Mouse (Mus musculus) stomach, embryonic 16.5 days (tissue): ENCODE results near the gene Setd1a. TPM values are rescaled to one million over a fixed set of nuclear protein-coding genes. Genes with fewer than 3 reads are reported as not detected.

Source experiments
- ATAC-seq: fragments of 200-750 bp; cut with Nextera tagmentation; 2 replicates; pipeline ENCODE4 v1.8.0; 2017; ENCODE audit warnings: moderate number of reproducible peaks, moderate TSS enrichment; ENCODE audit not compliant: insufficient read depth, low FRiP score
- H3K27ac ChIP-seq: fragments of 300-500 bp; sonication (generic); 2 replicates; pipeline ENCODE4 v1.5.1; 2014; ENCODE audit warnings: low read length
- H3K27me3 ChIP-seq: fragments of 300-500 bp; sonication (generic); 2 replicates; pipeline ENCODE4 v1.6.1; 2014; ENCODE audit warnings: low read length, control low read depth, mixed read lengths; ENCODE audit not compliant: control insufficient read depth, insufficient read depth
- H3K36me3 ChIP-seq: fragments of 300-500 bp; sonication (generic); 2 replicates; pipeline ENCODE4 v1.6.1; 2014; ENCODE audit warnings: low read length; ENCODE audit not compliant: control insufficient read depth, insufficient read depth
- H3K4me1 ChIP-seq: fragments of 300-500 bp; sonication (generic); 2 replicates; pipeline ENCODE4 v1.6.1; 2014; ENCODE audit warnings: low read length, control low read depth, mixed read lengths; ENCODE audit not compliant: control insufficient read depth, insufficient read depth
- H3K4me2 ChIP-seq: fragments of 300-500 bp; sonication (generic); 2 replicates; pipeline ENCODE4 v1.6.1; 2014; ENCODE audit warnings: low read depth, low read length, mixed read lengths
- H3K4me3 ChIP-seq: fragments of 300-500 bp; sonication (generic); replicated peaks from 2 replicates; pipeline ENCODE4 v1.5.1; 2014; ENCODE audit warnings: mild to moderate bottlenecking, low read length
- H3K9ac ChIP-seq: fragments of 300-500 bp; sonication (generic); 2 replicates; pipeline ENCODE4 v1.6.1; 2014; ENCODE audit warnings: low read length
- H3K9me3 ChIP-seq: fragments of 300-500 bp; sonication (generic); replicated peaks from 2 replicates; pipeline ENCODE4 v1.6.1; 2016; ENCODE audit warnings: low read length, control low read depth; ENCODE audit not compliant: control insufficient read depth
- WGBS: fragments of 180-500 bp; shearing (Covaris S2); extraction: QIAGEN DNeasy Blood & Tissue Kit; methylation state at CpG from one replicate; pipeline ENCODE4 v1.1.7; 2014; 5-methylcytosine and 5-hydroxymethylcytosine counted together
- polyA plus RNA-seq: library from polyadenylated mRNA; unstranded; fragments of >200 nt; fragmentation: Nextera tagmentation; extraction: Ambion mirVana; gene quantifications from 2 replicates; pipeline ENCODE4 v1.2.1, GENCODE M21; 2015

Gene Setd1a
- polyA plus RNA-seq, 1 experiment from 2014 or later: 16.4 TPM

GRCm38 (mm10) chr7:127802313-127802712, 25.8 kb downstream of the Setd1a start:
- no peaks in the 10 kb centered on the region for H3K27me3 ChIP-seq
- no peak overlapping the region for H3K9ac ChIP-seq
- WGBS: 91% methylated on average over 17 of the region's 17 CpGs
- no peak for ATAC-seq
- H3K36me3 ChIP-seq: peaks cover 10% of the 10 kb centered on the region
- H3K4me1 ChIP-seq: peaks cover 9% of the 10 kb centered on the region; the same call in 1 of the 2 replicates
- no peaks in the 10 kb centered on the region for H3K9me3 ChIP-seq
- H3K27ac ChIP-seq: no peak overlapping the region
- no peak overlapping the region for H3K4me3 ChIP-seq
- H3K4me2 ChIP-seq: no peak overlapping the region

- no peaks in the 10 kb centered on the region for H3K9me3 ChIP-seq
- no peak overlapping the region for H3K27ac ChIP-seq
- ATAC-seq: no peak
- no peaks in the 10 kb centered on the region for H3K27me3 ChIP-seq
- no peak overlapping the region for H3K9ac ChIP-seq
- 65% methylated on average over 5 of the region's 5 CpGs for WGBS
- H3K36me3 ChIP-seq: no peaks in the 10 kb centered on the region
- 0 out of 2 replicates have a peak, but pooled peaks cover 3% of the 10 kb centered on the region for H3K4me1 ChIP-seq
- H3K4me3 ChIP-seq: no peak overlapping the region
- H3K4me2 ChIP-seq: no peak overlapping the region
These were observed 32.4 kb downstream of the Setd1a start for GRCm38 (mm10) chr7:127808821-127809220.

DNA sequence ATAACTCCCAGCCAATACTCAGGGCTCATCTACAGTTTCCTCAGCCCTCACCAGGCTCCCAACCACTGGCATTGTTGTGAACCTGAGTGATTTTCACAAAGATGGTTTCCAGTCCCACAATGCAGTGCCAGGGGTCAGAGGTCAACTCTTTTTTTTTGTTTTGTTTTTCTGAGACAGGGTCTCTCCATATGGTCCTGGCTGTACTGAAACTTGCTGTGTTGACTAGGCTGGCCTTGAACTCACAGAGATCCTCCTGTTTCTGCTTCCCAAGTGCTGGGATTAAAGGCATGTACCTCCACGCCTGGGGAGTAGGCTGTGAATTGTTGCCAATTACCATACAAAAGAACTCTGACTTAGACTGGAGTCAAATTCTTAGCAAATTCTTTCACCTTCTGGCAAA, 33.4 kb downstream of the Setd1a start:
- Histone ChIP-seq H3K9me3 (no peaks in the 10 kb centered on the region), H3K36me3 (no peaks in the 10 kb centered on the region), H3K4me2 (no peak overlapping the region), H3K4me3 (no peak overlapping the region), H3K4me1 (0 out of 2 replicates have a peak, but pooled peaks cover 3% of the 10 kb centered on the region), H3K27me3 (no peaks in the 10 kb centered on the region), H3K27ac (no peak overlapping the region), H3K9ac (no peak overlapping the region)
- ATAC-seq: no peak
- WGBS: 84% methylated on average over 1 of the region's 1 CpGs

DNA sequence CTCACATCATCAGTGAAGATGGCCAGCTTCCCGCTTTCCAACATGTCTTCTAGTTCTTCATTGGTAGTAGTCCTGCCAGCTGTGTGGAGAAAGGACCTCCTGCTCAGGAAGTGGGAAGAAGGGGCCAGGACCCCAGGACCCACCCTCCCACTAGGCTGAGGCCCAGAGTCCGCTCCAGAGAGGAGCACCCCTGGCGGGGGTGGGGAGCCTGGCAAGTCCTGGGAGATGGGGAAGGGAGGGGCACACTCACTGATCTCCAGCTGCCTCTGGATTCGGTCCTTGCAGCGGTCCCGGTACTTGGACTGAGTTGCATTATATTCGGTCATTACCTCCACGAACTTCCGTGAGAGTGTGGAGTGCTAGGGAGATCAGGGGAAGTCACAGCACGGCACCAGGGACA, 34.2 kb downstream of the Setd1a start:
- no peak overlapping the region for H3K4me3 ChIP-seq
- WGBS: 80% methylated on average over 10 of the region's 10 CpGs
- no peaks in the 10 kb centered on the region for H3K9me3 ChIP-seq

DNA sequence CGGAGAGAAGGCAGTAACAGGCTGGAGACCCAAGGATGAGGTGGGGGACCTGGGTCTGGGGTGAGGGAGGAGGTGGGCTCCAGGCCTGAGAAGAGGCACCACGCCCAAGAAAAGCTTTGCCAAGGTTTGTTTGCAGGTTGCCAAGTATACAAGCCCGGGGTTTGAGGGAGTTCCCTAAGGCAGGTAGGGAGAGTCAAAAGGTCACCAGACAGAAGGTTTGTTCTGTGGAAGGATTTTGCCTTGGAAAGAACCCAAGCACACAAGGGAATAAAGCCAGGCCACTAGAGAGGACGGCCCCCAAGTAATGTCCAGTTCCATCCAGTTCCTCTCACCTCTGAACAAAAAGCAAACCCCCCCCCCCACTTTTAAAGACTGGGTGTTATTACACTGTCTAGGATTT, 34.8 kb downstream of the Setd1a start:
- no peak overlapping the region for H3K9ac ChIP-seq
- WGBS: 79% methylated on average over 4 of the region's 4 CpGs
- H3K9me3 ChIP-seq: no peaks in the 10 kb centered on the region
- peaks cover 3% of the 10 kb centered on the region; the same call in 1 of the 2 replicates for H3K4me1 ChIP-seq
- H3K27ac ChIP-seq: no peak overlapping the region
- no peak overlapping the region for H3K4me2 ChIP-seq
- no peak for ATAC-seq
- H3K4me3 ChIP-seq: no peak overlapping the region
- H3K36me3 ChIP-seq: no peaks in the 10 kb centered on the region
- H3K27me3 ChIP-seq: no peaks in the 10 kb centered on the region

More for the DNA sequence above, 34.2 kb downstream of the Setd1a start:
- no peak overlapping the region for H3K9ac ChIP-seq
- no peak overlapping the region for H3K4me2 ChIP-seq
- 0 out of 2 replicates have a peak, but pooled peaks cover under 1% of the 10 kb centered on the region for H3K4me1 ChIP-seq
- no peaks in the 10 kb centered on the region for H3K27me3 ChIP-seq
- H3K27ac ChIP-seq: no peak overlapping the region
- no peaks in the 10 kb centered on the region for H3K36me3 ChIP-seq
- ATAC-seq: no peak

DNA sequence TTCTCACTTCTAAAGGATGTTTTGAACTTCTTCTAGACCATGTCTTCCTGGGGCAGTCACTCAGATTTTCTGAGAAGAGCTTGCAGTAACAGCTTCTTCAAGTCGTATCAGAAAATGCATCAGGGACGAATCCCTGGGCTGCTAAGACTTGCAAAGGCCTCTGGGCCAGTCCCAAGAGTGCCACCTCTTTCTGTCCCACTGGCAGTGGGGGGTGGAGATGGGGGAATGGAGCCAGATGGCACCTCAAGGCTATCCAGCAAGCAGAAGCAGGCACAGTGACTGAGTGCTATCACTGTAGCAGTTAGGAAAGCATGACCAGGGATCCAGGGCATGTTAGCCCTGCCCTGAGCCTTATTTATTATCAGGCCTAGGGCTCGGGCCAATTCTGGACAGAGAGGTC, 35.8 kb downstream of the Setd1a start:
- Histone ChIP-seq H3K27ac (no peak overlapping the region), H3K36me3 (no peaks in the 10 kb centered on the region), H3K4me2 (no peak overlapping the region), H3K4me3 (no peak overlapping the region), H3K9me3 (no peaks in the 10 kb centered on the region), H3K4me1 (peaks cover 3% of the 10 kb centered on the region; the same call in 1 of the 2 replicates), H3K9ac (no peak overlapping the region), H3K27me3 (no peaks in the 10 kb centered on the region)
- 85% methylated on average over 3 of the region's 3 CpGs for WGBS
- ATAC-seq: no peak

DNA sequence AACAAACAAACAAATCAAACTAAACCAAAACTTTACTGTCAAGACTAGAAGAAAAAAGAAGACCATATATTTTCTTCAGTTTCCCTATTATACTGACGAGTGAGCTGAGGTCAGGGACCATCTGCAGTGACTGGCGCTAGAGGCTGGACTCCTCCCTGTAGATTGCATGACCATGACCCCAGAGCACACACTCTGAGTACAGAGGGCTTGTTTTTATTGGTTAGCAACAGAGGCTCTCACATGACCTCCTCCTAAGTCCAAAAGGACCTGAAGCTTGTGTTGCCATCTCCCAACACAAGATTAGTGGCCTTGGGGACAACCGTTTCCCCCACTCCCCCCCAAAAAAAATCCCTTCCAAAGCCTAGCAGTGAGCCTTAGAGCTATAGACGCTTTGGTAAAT, 37.4 kb downstream of the Setd1a start:
- H3K4me1 ChIP-seq: peaks cover 3% of the 10 kb centered on the region; the same call in 1 of the 2 replicates
- no peaks in the 10 kb centered on the region for H3K36me3 ChIP-seq
- WGBS: 65% methylated on average over 4 of the region's 4 CpGs
- no peaks in the 10 kb centered on the region for H3K9me3 ChIP-seq
- H3K4me2 ChIP-seq: no peak overlapping the region
- no peak for ATAC-seq
- H3K4me3 ChIP-seq: no peak overlapping the region
- no peak overlapping the region for H3K9ac ChIP-seq
- H3K27ac ChIP-seq: no peak overlapping the region
- no peaks in the 10 kb centered on the region for H3K27me3 ChIP-seq

DNA sequence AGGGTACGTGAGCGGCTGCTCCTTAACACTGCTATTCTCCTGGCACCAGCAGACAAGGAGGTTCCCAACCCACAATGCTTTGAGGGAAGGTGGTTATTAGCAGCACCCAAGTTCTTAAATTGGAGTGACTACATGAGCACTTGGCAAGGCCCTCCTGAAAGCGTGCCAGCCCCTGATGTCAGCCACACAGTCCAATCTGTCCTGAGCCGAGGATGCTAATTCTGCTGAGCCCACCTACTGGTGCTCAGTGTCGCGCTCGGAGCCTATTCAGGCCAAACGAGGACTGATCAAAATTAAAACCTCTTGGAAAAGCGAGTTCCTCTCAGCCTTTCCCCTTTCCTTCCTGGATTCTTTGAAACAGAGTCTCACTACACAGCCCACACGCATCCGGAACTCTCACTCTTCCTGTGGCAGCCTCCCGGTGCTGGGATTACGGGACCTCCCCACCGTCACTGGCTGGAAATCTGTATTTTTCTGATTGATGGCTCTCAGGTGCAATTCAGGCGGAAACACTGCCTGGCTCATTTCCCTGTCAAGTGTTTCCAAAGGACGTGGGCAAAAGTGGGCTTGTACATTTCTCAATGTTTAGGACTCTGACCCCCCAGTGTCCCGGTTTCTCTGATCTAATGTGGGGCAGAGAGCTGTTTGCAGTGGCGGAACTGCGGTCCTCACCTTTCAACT, 37.9 kb downstream of the Setd1a start:
- no peak overlapping the region for H3K4me3 ChIP-seq
- WGBS: 71% methylated on average over 19 of the region's 19 CpGs
- no peak overlapping the region for H3K4me2 ChIP-seq
- no peaks in the 10 kb centered on the region for H3K9me3 ChIP-seq
- no peaks in the 10 kb centered on the region for H3K27me3 ChIP-seq
- H3K36me3 ChIP-seq: no peaks in the 10 kb centered on the region
- H3K27ac ChIP-seq: no peak overlapping the region
- ATAC-seq: no peak
- peaks cover 3% of the 10 kb centered on the region; the same call in 1 of the 2 replicates for H3K4me1 ChIP-seq
- no peak overlapping the region for H3K9ac ChIP-seq

DNA sequence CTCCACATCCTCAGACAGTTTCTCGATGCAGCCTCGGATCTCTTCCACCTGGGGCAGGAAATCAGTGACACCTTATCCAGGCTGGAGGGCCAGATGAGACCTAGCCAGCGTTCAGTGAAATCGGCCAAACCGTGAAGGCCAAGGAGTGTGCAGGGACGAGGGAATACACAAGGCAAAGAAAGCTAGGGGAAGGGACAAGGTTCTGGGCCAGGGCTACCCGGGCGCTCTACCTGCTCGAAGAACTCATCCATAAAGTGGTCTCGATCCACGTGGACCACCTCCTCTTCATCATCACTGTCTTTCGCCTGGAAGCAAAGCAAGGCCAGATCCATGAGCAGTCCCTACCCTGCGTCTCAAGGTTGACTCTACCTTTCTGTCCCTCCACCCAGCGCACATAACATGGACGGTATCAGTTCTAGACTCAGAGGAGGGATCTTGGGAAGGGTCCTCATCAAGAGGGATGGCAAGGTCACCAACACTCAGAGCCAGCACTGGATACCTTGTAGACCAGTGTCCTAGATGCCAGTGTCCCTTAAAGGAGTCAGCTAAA, 38.7 kb downstream of the Setd1a start:
- no peak for ATAC-seq
- Histone ChIP-seq H3K36me3 (no peaks in the 10 kb centered on the region), H3K4me3 (no peak overlapping the region), H3K9me3 (no peaks in the 10 kb centered on the region), H3K27ac (no peak overlapping the region), H3K27me3 (no peaks in the 10 kb centered on the region), H3K4me2 (no peak overlapping the region), H3K9ac (no peak overlapping the region), H3K4me1 (peaks cover 3% of the 10 kb centered on the region; the same call in 1 of the 2 replicates)
- 82% methylated on average over 15 of the region's 15 CpGs for whole genome bisulfite sequencing
